Mouse (Mus musculus): ENCODE measurements at regions not wholly inside any gene's neighbourhood (a gene's known extent, or its start where the extent isn't known, plus 50 kb on each side); places are given as distances from the start of the nearest gene placed in this dataset.

DNA sequence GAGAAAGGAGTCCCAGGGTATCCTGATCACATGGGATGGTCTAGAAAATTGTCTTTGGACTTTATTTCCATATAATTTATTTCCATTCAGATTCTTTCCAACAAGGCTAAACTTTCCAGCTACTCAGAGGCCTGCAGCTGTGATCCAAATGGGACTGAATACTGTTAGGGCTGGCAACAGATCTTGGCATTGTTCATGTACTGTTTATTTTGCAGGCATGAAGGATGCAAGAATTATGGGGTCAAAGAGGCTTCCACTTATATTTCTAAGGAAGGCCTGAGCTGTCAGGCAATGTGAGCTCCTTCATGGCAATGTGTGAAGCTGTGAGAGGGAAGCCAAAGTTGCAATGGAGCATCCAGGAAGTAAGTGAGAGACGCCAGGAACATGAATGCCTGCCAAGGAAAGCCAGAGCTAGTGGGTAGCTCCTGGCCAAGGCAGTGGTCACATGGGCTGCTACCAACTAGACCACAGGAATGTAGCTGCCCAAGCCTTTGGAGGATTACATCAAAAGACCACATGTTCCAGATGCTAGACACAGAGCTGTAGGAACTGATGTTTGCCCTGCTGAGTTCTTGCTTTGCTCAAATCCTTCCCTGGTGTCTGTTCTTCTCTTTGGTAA, 261.8 kb upstream of the Sox11 start:
- no peak for DNase-seq (ENCODE audit: low spot score)

DNA sequence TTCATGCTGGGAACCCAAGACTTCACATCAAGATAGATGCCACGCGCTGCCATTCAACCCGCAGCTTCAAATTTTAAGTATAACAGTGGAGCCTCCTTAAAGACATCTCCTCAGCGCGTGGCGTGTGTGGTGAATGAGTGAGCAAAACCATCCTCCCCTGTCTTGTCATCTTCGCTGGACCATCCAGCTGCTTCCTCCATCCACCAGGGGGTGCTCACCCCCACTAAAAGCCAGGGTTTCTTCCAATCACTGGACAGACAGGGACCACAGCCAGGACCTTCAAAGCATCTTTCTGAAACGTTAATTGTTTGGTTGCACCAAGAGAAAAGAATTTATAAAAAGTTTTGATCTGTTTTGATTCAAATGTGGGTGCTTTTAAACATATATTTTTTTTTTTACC, 256.8 kb upstream of the Sox11 start:
- peak; percentile 24 for DNase-seq (ENCODE audit: low spot score)

DNA sequence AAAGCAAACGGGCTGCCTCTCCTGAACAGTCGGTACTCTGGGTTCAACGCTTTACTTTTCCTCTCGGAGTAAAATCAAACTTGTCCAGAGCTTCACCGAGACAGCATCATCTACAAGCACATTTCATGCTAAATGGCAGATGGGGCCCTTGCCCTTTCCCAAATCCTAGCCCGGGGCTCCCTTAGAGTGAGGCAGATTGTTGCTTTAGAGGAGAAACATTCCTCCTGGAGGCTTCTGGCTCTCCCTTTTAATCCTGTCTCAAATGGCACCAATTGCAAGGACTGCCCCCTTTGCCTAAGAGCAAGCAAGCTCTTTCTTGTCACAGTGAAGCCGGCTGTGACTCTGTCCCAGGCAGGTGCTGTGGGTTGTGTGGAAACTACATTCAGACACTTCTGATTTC, 255.5 kb upstream of the Sox11 start:
- no peak for DNase-seq (ENCODE audit: low spot score)

DNA sequence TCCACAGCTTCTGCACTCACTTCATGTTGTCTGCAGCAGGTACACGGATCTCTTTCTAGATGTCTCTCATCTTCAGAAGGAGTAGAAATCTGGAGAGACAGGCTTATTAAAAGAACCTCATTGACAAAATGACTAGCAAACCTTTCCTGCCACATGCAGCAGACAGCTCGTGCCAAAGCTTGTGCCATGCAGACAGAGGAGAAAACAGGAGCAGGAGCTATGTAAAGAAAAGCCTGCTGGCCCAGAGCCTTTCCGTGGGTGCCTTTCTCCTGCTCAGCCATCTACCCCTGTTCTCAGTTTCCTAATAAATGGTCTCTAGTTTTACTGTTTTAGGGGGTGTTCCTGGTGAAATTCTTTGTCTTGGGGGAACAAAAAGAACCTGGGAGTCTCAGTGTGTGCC, 254.9 kb upstream of the Sox11 start:
- DNase-seq (ENCODE audit: low spot score): no peak

DNA sequence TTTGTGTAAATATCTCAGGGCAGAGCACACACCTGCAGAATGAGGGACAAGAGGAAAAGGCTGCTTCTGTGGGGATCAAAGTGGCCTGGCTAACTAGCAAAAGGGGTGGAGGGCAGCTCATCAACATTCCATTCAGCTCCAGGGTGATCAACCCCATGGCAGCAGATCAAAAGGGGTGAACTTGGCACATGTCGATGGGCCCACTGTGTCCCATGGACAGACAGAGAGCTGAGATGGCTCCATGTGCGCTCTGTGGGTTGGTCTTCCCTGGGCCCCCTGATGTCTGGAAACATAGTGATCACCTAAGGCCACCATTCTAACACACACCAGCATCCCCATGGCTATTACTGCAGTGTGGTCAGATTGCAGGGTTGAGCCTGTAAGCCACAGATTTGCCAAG, 253.2 kb upstream of the Sox11 start:
- no peak for DNase-seq (ENCODE audit: low spot score)

DNA sequence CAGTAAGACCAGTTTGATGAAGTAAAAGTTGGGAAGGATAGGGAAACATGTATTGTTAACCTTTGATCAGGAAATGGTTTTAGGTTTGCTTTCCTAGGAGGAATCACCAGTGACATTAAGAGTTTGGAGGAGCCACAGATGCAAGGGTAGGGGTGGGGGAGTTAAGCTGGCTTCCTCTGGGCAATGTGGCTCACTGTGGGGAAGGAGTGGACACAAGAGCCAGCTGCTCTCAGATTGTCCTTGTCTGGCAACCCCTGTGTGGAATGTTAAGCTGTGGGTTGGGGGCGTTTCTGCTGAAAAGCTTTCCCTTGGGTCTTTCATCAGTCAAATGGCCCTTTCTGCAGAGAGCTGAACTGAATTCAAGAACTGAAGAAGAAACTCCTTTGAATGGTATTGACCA, 251.1 kb upstream of the Sox11 start:
- DNase-seq (ENCODE audit: low spot score): no peak

DNA sequence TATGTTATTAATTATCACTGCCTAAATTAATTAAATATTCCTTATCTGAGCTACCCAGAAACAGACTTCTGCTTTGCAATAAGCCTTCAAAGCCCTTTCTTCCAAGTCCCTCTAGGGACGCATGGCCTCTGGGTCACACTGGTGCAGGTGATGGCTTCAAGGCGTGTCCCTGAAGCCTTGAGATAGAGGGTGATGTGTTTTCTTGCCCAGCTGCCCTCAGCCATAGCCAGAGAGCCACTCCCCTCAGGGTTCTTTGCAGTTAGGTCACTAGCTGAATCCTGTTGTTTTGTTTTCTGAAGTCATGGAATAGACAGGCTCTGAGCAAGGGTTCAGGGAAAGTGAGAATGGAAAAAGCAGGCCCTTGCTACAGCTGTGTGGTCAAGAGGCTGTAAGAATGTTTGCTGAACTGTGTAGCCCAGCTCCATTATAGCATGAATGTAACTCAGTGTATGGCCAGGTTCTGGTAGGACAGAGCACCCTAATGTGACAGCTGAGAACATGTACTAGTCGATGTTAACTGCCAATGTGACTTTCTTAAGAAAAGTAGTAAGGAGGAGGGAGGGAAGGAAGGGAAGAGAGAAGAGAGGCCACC, 233.8 kb upstream of the Sox11 start:
- DNase-seq (ENCODE audit: low spot score): no peak

DNA sequence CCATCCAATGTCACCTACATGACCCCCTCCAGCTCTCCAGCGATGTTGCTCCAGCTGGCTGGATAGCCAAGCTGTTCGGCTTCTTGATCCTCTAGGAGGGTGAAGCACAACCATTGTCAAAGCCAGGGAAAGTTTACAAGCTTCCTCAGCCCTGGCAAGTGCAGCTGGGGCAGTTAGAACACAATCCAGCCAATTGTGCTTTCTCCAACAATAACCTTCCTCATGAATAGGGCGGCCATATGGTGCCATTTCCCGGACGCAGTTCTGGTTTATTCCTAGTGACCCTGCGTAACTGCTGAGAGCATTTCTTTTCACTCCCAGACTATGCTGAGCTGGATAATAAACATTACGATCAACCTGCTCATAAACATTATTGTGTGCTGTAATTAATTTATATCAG, 233.3 kb upstream of the Sox11 start:
- no peak for DNase-seq (ENCODE audit: low spot score)

DNA sequence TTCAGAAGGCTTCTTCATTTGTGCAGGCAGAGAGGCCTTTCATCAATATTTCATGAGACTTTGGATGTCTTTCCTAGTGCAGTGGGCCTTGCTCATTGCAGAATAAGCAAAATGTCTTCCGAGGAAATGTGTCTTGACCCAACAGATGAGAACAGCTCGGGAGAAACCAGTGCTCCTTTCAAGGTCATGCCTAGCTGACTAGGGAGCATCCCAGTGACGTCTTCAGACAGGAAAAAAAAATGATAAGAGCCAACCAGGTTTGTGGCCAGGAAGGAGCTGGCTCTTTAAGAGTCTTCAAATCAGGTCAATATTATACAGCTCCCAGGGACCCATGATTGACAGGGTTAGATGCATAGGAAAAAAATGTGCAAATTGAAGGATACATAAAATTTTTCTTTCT, 224.9 kb upstream of the Sox11 start:
- no peak for DNase-seq (ENCODE audit: low spot score)

DNA sequence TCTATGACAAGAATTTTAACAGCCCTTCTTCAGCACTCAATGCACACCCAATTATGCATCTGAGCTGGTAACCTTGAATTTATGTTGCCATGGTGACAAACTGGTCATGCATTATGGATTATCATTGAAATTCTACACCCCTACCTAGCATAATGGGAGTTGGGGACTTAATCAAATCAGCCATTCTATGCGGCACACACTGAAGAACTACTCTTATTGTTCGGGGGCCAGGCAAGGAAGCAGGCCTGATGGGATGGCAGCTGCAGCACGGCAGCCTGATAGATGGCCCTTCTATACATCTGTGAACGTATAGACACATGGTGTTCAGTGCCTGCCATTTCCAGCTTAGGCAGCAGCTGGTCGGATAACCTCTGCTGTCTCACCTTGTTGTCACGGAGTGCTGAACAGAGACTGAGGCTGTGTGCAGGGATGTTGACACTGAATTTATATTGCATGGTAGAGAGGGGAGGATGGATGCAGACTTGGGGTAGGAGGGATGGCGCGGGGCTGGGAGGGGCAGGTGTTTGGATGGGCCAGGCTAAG, 223.7 kb upstream of the Sox11 start:
- no peak for DNase-seq (ENCODE audit: low spot score)

DNA sequence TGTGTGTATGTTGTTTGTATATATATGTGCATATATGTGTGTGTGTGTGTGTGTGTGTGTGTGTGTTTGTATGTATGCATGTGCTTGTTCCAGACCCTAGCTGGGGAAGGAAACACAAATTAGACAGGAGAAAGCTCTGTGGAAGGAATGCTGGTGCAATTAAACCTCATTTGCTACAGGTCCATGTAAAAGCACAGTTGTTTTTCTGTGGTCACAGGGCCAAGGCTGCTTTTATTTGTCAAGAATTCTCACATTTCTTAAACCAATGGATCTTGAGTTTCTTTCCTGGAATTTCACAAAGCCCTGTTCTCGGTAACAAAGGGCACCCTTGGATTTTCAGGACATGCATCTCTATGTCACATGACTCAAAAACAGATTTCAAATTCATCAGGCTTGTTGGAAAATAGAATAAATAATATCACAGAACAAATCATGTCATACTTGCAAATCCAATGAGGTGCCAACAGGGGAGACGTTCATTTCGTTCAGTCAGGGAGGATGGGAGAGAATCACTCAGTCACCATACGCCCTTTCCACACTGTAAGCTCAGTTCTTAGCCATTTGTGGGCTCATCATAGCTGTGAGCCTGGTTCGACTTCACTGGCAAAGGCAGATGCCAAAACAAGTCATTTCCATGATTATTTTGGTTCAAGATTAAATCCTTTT, 222.4 kb upstream of the Sox11 start:
- no peak for DNase-seq (ENCODE audit: low spot score)

DNA sequence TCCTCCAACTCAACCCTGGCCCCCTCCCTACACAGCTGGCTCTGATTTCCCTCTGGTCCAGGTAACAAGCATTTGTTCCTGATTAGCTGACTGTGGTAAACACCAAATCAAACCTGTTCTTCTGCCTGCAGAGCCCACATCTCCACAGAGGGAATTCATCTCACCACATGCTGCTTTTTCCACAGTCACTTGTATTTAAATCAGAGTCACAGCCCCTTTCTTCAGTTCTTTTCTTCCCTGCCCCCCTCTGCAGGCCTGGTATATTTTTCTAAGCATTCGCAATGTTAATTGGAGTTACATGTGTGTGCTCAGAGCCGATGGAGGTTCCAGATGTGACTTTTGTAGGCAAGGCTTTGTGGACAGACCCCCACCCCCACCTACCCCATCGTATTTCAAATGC, 221.5 kb upstream of the Sox11 start:
- DNase-seq (ENCODE audit: low spot score): no peak

DNA sequence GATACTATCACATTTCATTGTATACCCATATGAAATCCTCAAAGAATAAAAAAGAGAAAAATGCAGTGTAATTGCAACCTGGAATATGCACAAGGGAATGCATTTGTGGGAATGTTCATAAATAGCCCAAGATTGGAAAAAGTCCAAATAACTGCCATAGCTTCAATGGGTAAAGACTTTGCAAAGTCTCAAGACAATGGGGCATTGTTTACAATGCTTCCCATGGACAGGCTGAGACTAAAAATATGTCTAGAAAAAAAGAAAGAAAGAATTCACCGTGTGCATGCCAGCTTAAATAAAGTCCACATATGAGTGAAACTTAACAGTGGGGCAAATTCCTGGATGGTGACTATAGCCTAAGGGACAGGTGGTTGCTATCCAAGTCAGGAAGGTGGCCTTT, 210.4 kb upstream of the Sox11 start:
- no peak for DNase-seq (ENCODE audit: low spot score)

DNA sequence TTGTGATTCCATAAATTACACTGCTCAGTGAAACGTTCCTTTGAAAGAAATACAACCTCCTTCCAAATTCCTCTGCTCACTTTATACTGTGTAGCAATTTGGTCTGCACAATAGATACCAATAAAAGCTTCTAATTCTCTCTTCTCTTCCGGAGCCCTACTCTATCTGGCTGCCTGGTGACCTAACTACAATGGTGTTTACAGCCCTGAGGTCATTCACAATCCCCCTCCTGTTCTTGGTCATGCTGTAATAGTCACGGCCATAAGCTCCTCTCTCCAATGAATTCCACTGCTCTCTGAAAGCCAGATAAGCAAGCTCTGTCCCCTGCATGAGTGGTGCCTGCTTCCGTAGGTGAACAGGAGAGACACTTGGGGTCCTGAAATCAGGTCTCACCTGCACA, 195.8 kb upstream of the Sox11 start:
- DNase-seq (ENCODE audit: low spot score): no peak

DNA sequence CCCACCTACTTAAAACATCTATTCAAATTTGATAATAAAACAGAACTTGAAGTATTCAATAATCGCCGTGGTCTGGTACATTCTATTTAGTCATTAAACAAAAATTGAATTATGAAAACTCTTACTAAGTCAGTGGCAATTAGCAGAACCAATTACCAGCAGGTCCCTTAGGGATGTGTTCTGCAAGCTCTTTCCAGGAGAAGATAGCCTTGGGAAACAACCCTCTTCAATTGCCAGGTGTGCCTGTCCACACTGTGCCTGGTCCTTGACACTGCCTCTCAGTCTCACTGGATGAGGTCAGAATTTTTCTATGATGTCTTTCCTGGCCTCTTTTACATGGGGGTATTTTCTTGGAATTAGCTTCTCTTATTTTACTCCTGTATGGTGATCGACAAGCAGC, 195.1 kb upstream of the Sox11 start:
- no peak for DNase-seq (ENCODE audit: low spot score)

DNA sequence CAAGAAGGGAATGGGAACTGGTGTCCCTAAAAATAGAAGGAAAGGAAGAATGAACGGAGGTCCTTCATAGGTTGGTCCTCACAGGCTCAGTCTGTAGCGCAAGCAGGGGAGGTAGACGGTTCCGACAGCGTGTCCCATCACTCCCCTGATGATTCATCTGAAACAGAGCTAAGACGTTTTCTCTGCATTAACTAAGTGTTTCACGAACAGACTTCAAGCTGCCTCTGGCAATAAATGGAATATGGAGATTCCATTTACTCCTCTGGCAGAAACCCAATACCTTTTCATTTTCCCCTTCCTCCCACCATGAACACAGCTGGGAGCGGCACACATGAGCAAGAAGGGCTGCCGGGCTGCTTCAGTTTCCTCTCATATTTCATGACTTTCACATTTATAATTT, 194.6 kb upstream of the Sox11 start:
- DNase-seq (ENCODE audit: low spot score): no peak

DNA sequence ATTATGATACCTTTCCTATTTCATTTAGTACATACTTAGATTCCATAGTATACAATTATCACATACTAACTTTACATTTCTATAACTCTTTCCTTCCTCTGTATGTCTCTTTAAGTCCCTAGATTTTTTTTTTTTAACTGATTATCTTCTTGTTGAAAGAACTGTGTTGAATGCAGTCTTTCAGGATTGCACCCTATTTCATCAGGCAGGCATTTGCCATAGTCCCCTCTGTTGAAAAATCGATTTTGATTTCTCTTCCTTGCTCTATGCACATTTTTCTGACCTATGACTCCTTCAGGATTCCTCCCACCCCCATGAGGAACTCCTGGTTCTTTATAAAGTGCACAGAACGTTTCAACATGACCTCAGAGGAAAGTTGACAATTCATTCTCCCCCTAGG, 183.2 kb upstream of the Sox11 start:
- DNase-seq (ENCODE audit: low spot score): no peak

DNA sequence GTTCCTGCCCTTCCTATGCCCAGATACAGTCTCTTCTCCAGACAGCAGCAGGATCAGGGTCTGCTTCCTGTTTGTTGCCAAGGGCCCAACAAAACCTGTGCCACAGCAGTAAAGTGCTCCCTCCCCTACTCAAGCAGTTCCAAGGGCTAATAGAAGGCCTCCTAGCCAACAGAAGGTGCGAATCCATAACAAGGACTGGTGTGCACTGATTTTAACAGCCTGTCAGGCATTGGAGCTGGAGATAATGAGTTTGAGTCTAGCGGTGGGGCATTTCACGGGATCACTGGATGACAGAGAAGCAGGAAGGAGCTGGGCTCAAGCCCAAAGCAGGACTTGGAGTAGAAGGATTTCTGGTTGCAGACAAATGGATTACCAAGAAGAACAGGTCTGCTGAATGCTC, 170.9 kb upstream of the Sox11 start:
- DNase-seq (ENCODE audit: low spot score): no peak

DNA sequence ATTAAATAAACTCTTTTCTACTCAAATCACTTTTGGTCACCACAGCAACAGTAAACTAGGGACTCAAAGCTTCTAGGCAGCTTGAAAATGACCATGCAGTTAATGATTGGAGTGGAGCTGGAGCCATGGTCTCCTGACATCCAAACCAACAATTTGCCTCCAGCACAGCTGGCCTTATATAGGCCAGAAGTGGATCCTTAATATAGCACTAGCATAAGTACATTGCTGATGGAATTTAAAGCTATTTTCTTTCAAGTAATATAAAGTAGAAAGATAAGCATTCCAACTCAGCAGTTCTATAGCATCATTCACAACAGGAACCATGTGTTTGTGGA, 165.8 kb upstream of the Sox11 start:
- no peak for DNase-seq (ENCODE audit: low spot score)

DNA sequence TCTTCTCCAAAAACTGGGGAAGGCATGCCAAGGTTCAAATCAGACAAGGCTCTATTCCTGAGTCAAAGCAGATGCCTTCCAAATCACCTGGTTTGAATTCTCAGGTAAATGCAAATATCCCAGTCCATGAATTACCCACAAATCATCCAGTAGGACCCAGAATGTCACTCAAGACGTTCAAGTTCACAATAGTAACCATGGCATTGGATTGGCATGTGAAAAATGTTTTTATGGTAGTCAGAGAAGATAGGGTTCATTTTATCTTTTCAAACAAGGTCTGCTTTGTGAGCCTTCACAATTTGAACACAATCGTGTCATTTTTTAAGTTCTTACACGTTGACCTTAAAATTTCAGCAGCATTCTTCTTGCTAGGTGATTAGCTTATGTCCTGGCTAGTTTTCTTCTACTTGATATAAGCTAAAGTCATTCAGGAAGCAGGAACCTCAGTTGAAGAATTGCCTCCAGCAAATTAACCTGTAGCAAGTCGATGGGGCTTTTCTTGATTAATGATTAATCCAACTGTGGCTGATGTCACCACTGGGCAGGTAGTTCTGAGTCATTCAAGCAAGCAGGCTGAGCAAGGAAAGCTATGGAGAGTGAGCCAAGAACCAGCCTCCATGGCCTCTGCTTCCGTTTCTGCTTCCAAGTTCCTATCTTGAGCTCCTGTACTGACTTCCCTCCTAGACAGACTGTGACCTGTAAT, 165.3 kb upstream of the Sox11 start:
- no peak for DNase-seq (ENCODE audit: low spot score)

DNA sequence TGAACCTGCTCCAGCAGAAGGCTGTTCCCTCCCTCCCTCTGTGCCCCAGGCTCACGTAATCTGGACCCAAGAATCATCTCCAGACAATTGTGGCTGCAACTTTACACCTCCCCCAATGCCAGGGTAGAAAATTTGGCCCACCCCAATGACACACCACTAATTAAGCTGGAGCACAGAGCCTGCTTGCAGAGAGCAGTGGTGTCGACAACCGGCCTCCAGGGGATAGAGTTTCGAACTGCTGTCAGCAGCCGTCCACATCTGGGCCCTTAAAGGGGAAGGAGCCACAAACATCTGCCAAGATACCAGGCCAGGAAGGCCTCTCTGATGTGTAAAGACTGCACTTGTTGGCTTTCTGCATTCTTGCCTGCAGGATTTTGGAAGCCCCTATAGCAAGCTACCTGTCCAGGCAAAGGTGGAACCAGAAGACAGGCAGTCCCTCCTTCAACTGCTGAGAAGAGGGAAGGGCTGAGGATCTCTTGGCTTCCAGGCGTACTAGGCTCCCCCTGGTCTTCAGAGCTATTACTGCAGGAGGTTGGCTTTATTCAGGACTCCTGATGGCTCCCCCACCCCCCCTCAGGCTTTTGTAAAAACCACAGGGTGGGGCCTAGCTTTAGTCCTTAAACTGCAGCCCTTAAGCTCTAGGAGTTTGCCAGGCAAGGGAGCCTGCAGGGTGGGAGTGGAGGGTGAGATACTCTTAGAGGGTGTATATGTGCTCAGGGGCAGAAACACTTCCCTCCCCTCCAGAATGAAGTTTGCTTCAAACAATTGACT, 160.5 kb upstream of the Sox11 start:
- no peak for DNase-seq (ENCODE audit: low spot score)

DNA sequence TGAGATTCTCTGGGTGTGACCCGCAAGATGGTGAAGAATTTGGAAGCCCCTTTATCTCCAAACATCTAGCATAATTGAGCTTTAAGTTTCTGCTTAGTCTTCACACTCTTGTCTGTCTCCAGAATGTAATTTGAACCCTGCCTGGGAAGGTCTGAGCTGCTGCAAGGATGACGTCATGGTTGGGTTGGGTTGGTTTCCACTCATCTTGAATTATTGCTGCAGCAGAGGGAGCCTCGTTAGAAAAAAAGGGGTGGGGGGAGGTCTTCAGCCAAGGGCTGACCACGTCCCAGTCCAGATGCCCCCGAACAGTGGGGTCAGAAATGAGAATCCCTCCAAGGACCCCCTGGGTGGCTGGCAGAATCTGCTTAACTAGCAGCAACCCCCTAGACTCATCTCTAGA, 158.1 kb upstream of the Sox11 start:
- DNase-seq (ENCODE audit: low spot score): no peak

DNA sequence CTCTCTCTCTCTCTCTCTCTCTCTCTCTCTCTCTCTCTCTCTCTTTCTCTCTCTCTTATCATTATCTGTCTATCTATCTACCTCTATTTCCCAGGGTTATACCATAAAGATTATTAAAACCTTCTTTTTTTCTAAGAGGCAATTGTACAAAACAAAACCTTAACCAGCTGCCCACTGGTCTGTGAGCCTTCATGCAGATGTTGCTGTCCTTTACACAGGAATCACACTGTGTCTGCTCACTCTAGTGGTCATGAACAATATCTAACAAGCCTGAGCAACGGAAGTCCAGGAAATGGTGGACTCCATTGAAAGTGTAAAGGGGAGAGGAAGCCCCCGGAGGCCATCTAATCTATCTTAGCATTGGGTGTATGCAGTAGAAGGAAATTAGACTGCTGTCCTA, 156.9 kb upstream of the Sox11 start:
- DNase-seq (ENCODE audit: low spot score): no peak
